Mouse (Mus musculus): ENCODE data around the gene Arl4c. TPM values are rescaled to one million over a fixed set of nuclear protein-coding genes. Genes with fewer than 3 reads are reported as not detected.

Arl4c gene
- polyA plus RNA-seq, 1 experiment: 48.9 TPM

- no peak overlapping the region for H3K4me3 ChIP-seq (replicated peaks; ENCODE audit: insufficient read depth, low read depth, low read length)
- peak; percentile 42 to 58 for DNase-seq
- WGBS: 3% methylated on average over 4 of the region's 4 CpGs
- no peaks in the 10 kb centered on the region for H3K27me3 ChIP-seq (ENCODE audit: control insufficient read depth, insufficient read depth, low read length)
- TF ChIP-seq POLR2A (IDR thresholded peaks at IDR 0.05; ENCODE audit: borderline replicate concordance, insufficient read depth, low read length) (no peak), CTCF (IDR thresholded peaks at IDR 0.05; ENCODE audit: borderline replicate concordance, insufficient read depth, low read depth, low read length) (no peak)
- peaks cover 5% of the 10 kb centered on the region for H3K4me1 ChIP-seq (ENCODE audit: control insufficient read depth, insufficient read depth, low read length)
- no peak overlapping the region for H3K27ac ChIP-seq (ENCODE audit: insufficient read depth, low read length)
Observed at GRCm38 (mm10) chr1:88739546-88739945, 37.5 kb upstream of the Arl4c start.

GRCm38 (mm10) chr1:88738931-88739330 is 36.9 kb upstream of the Arl4c start:
- 82% methylated on average over 3 of the region's 3 CpGs for whole genome bisulfite sequencing
- TF ChIP-seq CTCF (IDR thresholded peaks at IDR 0.05; ENCODE audit: borderline replicate concordance, insufficient read depth, low read depth, low read length): no peak
- Histone ChIP-seq H3K27me3 (ENCODE audit: control insufficient read depth, insufficient read depth, low read length) (no peaks in the 10 kb centered on the region), H3K4me3 (replicated peaks; ENCODE audit: insufficient read depth, low read depth, low read length) (no peak overlapping the region), H3K4me1 (ENCODE audit: control insufficient read depth, insufficient read depth, low read length) (peaks cover 5% of the 10 kb centered on the region), H3K27ac (ENCODE audit: insufficient read depth, low read length) (no peak overlapping the region)
- DNase-seq: no peak

DNA sequence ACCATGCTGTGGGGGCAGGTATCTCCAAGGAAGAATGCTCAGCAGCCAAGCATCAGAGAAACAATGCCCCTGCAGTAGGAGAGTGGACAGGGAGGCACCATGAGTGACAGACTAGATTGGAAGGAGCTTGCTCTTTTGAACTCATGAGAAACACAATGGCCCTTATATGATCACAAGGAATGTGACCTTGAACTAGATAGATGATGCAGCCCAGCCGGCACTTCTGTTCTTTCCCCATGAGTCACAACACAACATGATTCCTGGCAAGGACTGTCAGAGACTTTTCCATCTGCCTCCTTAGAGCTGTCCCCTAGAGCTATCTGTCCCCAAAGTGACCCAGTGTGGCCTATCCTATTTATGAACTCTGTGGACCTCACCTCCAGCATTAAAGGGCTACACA is 27.5 kb upstream of the Arl4c start:
- no peak overlapping the region for H3K27ac ChIP-seq (ENCODE audit: insufficient read depth, low read length)
- 69% methylated on average over 1 of the region's 1 CpGs for WGBS
- H3K4me3 ChIP-seq (replicated peaks; ENCODE audit: insufficient read depth, low read depth, low read length): no peak overlapping the region
- peak in 1 of 2 experiments; percentile 30 for DNase-seq
- TF ChIP-seq CTCF (IDR thresholded peaks at IDR 0.05; ENCODE audit: borderline replicate concordance, insufficient read depth, low read depth, low read length) (no peak), POLR2A (IDR thresholded peaks at IDR 0.05; ENCODE audit: borderline replicate concordance, insufficient read depth, low read length) (no peak)
- no peaks in the 10 kb centered on the region for H3K27me3 ChIP-seq (ENCODE audit: control insufficient read depth, insufficient read depth, low read length)
- no peaks in the 10 kb centered on the region for H3K4me1 ChIP-seq (ENCODE audit: control insufficient read depth, insufficient read depth, low read length)

GRCm38 (mm10) chr1:88727369-88727768 is 25.3 kb upstream of the Arl4c start:
- DNase-seq: no peak
- Histone ChIP-seq H3K4me1 (ENCODE audit: control insufficient read depth, insufficient read depth, low read length) (no peaks in the 10 kb centered on the region), H3K27ac (ENCODE audit: insufficient read depth, low read length) (no peak overlapping the region), H3K4me3 (replicated peaks; ENCODE audit: insufficient read depth, low read depth, low read length) (no peak overlapping the region), H3K27me3 (ENCODE audit: control insufficient read depth, insufficient read depth, low read length) (no peaks in the 10 kb centered on the region)
- no peak for TF ChIP-seq POLR2A (IDR thresholded peaks at IDR 0.05; ENCODE audit: borderline replicate concordance, insufficient read depth, low read length)
- TF ChIP-seq CTCF (IDR thresholded peaks at IDR 0.05; ENCODE audit: borderline replicate concordance, insufficient read depth, low read depth, low read length): no peak
- WGBS: 100% methylated on average over 1 of the region's 1 CpGs

DNA sequence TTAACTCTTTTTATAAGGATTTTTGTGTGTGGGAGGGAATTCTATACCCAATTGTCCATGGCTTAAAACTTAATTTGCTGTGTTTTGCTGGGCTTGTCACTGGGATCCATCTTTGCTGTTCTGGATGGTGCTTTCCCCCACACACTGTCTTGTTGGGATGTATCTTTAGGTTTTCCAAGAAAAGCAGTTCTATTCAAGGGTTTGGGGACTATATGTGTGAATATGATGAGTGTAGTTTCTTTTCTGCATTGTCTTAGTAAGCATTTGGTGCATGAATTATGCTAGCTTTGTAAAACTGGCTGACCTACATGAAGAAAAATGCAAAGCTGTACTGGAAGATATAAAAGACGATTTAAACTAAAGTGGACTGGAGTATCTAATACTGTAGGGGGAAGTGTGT is 23.7 kb upstream of the Arl4c start:
- Histone ChIP-seq H3K4me1 (ENCODE audit: control insufficient read depth, insufficient read depth, low read length) (no peaks in the 10 kb centered on the region), H3K27ac (ENCODE audit: insufficient read depth, low read length) (no peak overlapping the region), H3K4me3 (replicated peaks; ENCODE audit: insufficient read depth, low read depth, low read length) (no peak overlapping the region), H3K27me3 (ENCODE audit: control insufficient read depth, insufficient read depth, low read length) (no peaks in the 10 kb centered on the region; the same call in 1 of the 2 replicates)
- no peak for TF ChIP-seq CTCF (IDR thresholded peaks at IDR 0.05; ENCODE audit: borderline replicate concordance, insufficient read depth, low read depth, low read length)
- TF ChIP-seq POLR2A (IDR thresholded peaks at IDR 0.05; ENCODE audit: borderline replicate concordance, insufficient read depth, low read length): no peak
- no peak for DNase-seq
- 84% methylated on average over 1 of the region's 1 CpGs for WGBS

DNA sequence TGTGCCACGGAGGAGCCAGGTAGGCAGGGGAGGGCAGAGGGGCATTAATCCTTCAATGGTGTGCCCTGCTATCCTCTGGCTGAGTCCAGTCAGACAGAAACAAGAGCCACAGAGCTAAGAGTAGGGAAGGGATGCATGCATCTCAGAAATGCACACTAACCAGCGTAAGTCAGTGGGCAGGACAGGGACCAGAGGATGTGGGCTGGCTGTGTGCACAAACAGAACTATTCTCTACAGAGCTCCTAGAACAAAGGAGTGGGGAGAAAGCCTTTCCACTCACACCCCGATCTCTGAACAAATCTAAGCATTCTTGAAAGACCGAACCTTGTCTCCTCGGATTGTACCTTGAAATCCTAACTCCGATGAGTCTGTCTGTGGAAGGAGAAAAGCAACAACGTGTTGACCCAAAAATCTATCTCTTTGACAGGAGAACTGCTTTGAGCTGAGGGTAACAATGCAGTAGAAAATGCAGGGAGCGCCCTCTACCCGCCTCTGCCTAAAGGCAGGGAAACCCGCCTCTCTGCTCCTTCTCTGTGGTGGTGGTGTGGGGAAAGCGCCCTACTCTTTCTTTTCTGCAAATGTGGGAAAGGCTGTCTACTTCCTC is 18.7 kb upstream of the Arl4c start:
- 56% methylated on average over 11 of the region's 11 CpGs for WGBS

GRCm38 (mm10) chr1:88718563-88718962 is 16.5 kb upstream of the Arl4c start:
- no peaks in the 10 kb centered on the region for H3K4me1 ChIP-seq (ENCODE audit: control insufficient read depth, insufficient read depth, low read length)
- TF ChIP-seq POLR2A (IDR thresholded peaks at IDR 0.05; ENCODE audit: borderline replicate concordance, insufficient read depth, low read length): no peak
- TF ChIP-seq CTCF (IDR thresholded peaks at IDR 0.05; ENCODE audit: borderline replicate concordance, insufficient read depth, low read depth, low read length): no peak
- WGBS: 70% methylated on average over 3 of the region's 3 CpGs
- H3K27ac ChIP-seq (ENCODE audit: insufficient read depth, low read length): no peak overlapping the region
- no peak for DNase-seq
- no peak overlapping the region for H3K4me3 ChIP-seq (replicated peaks; ENCODE audit: insufficient read depth, low read depth, low read length)
- no peaks in the 10 kb centered on the region; the same call in 1 of the 2 replicates for H3K27me3 ChIP-seq (ENCODE audit: control insufficient read depth, insufficient read depth, low read length)

More for the DNA sequence above, 18.7 kb upstream of the Arl4c start:
- TF ChIP-seq CTCF (IDR thresholded peaks at IDR 0.05; ENCODE audit: borderline replicate concordance, insufficient read depth, low read depth, low read length): no peak
- no peak for TF ChIP-seq POLR2A (IDR thresholded peaks at IDR 0.05; ENCODE audit: borderline replicate concordance, insufficient read depth, low read length)
- H3K27ac ChIP-seq (ENCODE audit: insufficient read depth, low read length): no peak overlapping the region
- no peak overlapping the region for H3K4me3 ChIP-seq (replicated peaks; ENCODE audit: insufficient read depth, low read depth, low read length)
- no peaks in the 10 kb centered on the region for H3K4me1 ChIP-seq (ENCODE audit: control insufficient read depth, insufficient read depth, low read length)
- DNase-seq: no peak
- H3K27me3 ChIP-seq (ENCODE audit: control insufficient read depth, insufficient read depth, low read length): no peaks in the 10 kb centered on the region; the same call in 1 of the 2 replicates

GRCm38 (mm10) chr1:88717736-88718135 is 15.7 kb upstream of the Arl4c start:
- Histone ChIP-seq H3K27ac (ENCODE audit: insufficient read depth, low read length) (no peak overlapping the region), H3K4me1 (ENCODE audit: control insufficient read depth, insufficient read depth, low read length) (no peaks in the 10 kb centered on the region), H3K4me3 (replicated peaks; ENCODE audit: insufficient read depth, low read depth, low read length) (no peak overlapping the region), H3K27me3 (ENCODE audit: control insufficient read depth, insufficient read depth, low read length) (no peaks in the 10 kb centered on the region; the same call in 1 of the 2 replicates)
- DNase-seq: no peak
- 82% methylated on average over 13 of the region's 13 CpGs for WGBS
- TF ChIP-seq CTCF (IDR thresholded peaks at IDR 0.05; ENCODE audit: borderline replicate concordance, insufficient read depth, low read depth, low read length) (no peak), POLR2A (IDR thresholded peaks at IDR 0.05; ENCODE audit: borderline replicate concordance, insufficient read depth, low read length) (no peak)
